Mouse (Mus musculus): ENCODE measurements at regions not wholly inside any gene's neighbourhood (a gene's known extent, or its start where the extent isn't known, plus 50 kb on each side); places are given as distances from the start of the nearest gene placed in this dataset.

GRCm38 (mm10) chr13:45239153-45239552 lies 150.4 kb upstream of the Mylip start:
- no peak overlapping the region for H3K9ac ChIP-seq (ENCODE audit: low read depth, low read length)
- H3K4me1 ChIP-seq (ENCODE audit: control insufficient read depth, insufficient read depth, low read length): no peaks in the 10 kb centered on the region
- no peak overlapping the region for H3K4me3 ChIP-seq (ENCODE audit: low read depth, low read length)
- H3K4me2 ChIP-seq (ENCODE audit: low read length): no peak overlapping the region
- ATAC-seq: no peak
- WGBS: 58% methylated on average over 9 of the region's 9 CpGs
- H3K27me3 ChIP-seq (ENCODE audit: control insufficient read depth, insufficient read depth, low read depth, low read length): no peaks in the 10 kb centered on the region
- no peaks in the 10 kb centered on the region for H3K36me3 ChIP-seq (ENCODE audit: control insufficient read depth, insufficient read depth, low read length)
- no peaks in the 10 kb centered on the region for H3K9me3 ChIP-seq (replicated peaks; ENCODE audit: control insufficient read depth, low read length, poor library complexity, severe bottlenecking)
- H3K27ac ChIP-seq (ENCODE audit: low read length): no peak overlapping the region

- Histone ChIP-seq H3K36me3 (ENCODE audit: control insufficient read depth, insufficient read depth, low read length) (no peaks in the 10 kb centered on the region), H3K4me1 (ENCODE audit: control insufficient read depth, insufficient read depth, low read length) (no peaks in the 10 kb centered on the region), H3K9ac (ENCODE audit: low read depth, low read length) (no peak overlapping the region), H3K27me3 (ENCODE audit: control insufficient read depth, insufficient read depth, low read depth, low read length) (no peaks in the 10 kb centered on the region), H3K4me3 (ENCODE audit: low read depth, low read length) (no peak overlapping the region), H3K9me3 (replicated peaks; ENCODE audit: control insufficient read depth, low read length, poor library complexity, severe bottlenecking) (no peaks in the 10 kb centered on the region), H3K4me2 (ENCODE audit: low read length) (no peak overlapping the region), H3K27ac (ENCODE audit: low read length) (no peak overlapping the region)
- ATAC-seq: no peak
- WGBS: 76% methylated on average over 13 of the region's 13 CpGs
Measured at GRCm38 (mm10) chr13:45240009-45240653, 149.4 kb upstream of the Mylip start.

- H3K36me3 ChIP-seq (ENCODE audit: control insufficient read depth, insufficient read depth, low read length): no peaks in the 10 kb centered on the region
- no peak overlapping the region for H3K27ac ChIP-seq (ENCODE audit: low read length)
- 36% methylated on average over 3 of the region's 3 CpGs for WGBS
- H3K9ac ChIP-seq (ENCODE audit: low read depth, low read length): no peak overlapping the region
- no peaks in the 10 kb centered on the region for H3K9me3 ChIP-seq (replicated peaks; ENCODE audit: control insufficient read depth, low read length, poor library complexity, severe bottlenecking)
- no peak overlapping the region for H3K4me2 ChIP-seq (ENCODE audit: low read length)
- no peaks in the 10 kb centered on the region for H3K4me1 ChIP-seq (ENCODE audit: control insufficient read depth, insufficient read depth, low read length)
- no peak for ATAC-seq
- no peaks in the 10 kb centered on the region for H3K27me3 ChIP-seq (ENCODE audit: control insufficient read depth, insufficient read depth, low read depth, low read length)
- H3K4me3 ChIP-seq (ENCODE audit: low read depth, low read length): no peak overlapping the region
Measured at GRCm38 (mm10) chr13:45242261-45242660, 147.3 kb upstream of the Mylip start.

- 69% methylated on average over 12 of the region's 12 CpGs for WGBS
- H3K27ac ChIP-seq (ENCODE audit: low read length): no peak overlapping the region
- no peak for ATAC-seq
- no peaks in the 10 kb centered on the region for H3K4me1 ChIP-seq (ENCODE audit: control insufficient read depth, insufficient read depth, low read length)
- H3K4me3 ChIP-seq (ENCODE audit: low read depth, low read length): no peak overlapping the region
- H3K9ac ChIP-seq (ENCODE audit: low read depth, low read length): no peak overlapping the region
- H3K36me3 ChIP-seq (ENCODE audit: control insufficient read depth, insufficient read depth, low read length): no peaks in the 10 kb centered on the region
- no peaks in the 10 kb centered on the region for H3K9me3 ChIP-seq (replicated peaks; ENCODE audit: control insufficient read depth, low read length, poor library complexity, severe bottlenecking)
- no peaks in the 10 kb centered on the region for H3K27me3 ChIP-seq (ENCODE audit: control insufficient read depth, insufficient read depth, low read depth, low read length)
- H3K4me2 ChIP-seq (ENCODE audit: low read length): no peak overlapping the region
Measured at GRCm38 (mm10) chr13:45242750-45243149, 146.8 kb upstream of the Mylip start.

GRCm38 (mm10) chr13:45245651-45246050 lies 143.9 kb upstream of the Mylip start:
- no peak for ATAC-seq
- no peak overlapping the region for H3K4me3 ChIP-seq (ENCODE audit: low read depth, low read length)
- H3K27ac ChIP-seq (ENCODE audit: low read length): no peak overlapping the region
- H3K27me3 ChIP-seq (ENCODE audit: control insufficient read depth, insufficient read depth, low read depth, low read length): no peaks in the 10 kb centered on the region
- H3K9ac ChIP-seq (ENCODE audit: low read depth, low read length): no peak overlapping the region
- H3K4me1 ChIP-seq (ENCODE audit: control insufficient read depth, insufficient read depth, low read length): no peaks in the 10 kb centered on the region
- H3K9me3 ChIP-seq (replicated peaks; ENCODE audit: control insufficient read depth, low read length, poor library complexity, severe bottlenecking): no peaks in the 10 kb centered on the region
- H3K36me3 ChIP-seq (ENCODE audit: control insufficient read depth, insufficient read depth, low read length): no peaks in the 10 kb centered on the region
- H3K4me2 ChIP-seq (ENCODE audit: low read length): no peak overlapping the region
- WGBS: 69% methylated on average over 5 of the region's 5 CpGs

- Histone ChIP-seq H3K4me2 (ENCODE audit: low read length) (no peak overlapping the region), H3K36me3 (ENCODE audit: control insufficient read depth, insufficient read depth, low read length) (no peaks in the 10 kb centered on the region), H3K9me3 (replicated peaks; ENCODE audit: control insufficient read depth, low read length, poor library complexity, severe bottlenecking) (no peaks in the 10 kb centered on the region), H3K9ac (ENCODE audit: low read depth, low read length) (no peak overlapping the region), H3K27ac (ENCODE audit: low read length) (no peak overlapping the region), H3K4me1 (ENCODE audit: control insufficient read depth, insufficient read depth, low read length) (no peaks in the 10 kb centered on the region), H3K4me3 (ENCODE audit: low read depth, low read length) (no peak overlapping the region), H3K27me3 (ENCODE audit: control insufficient read depth, insufficient read depth, low read depth, low read length) (no peaks in the 10 kb centered on the region)
- no peak for ATAC-seq
- WGBS: 77% methylated on average over 2 of the region's 2 CpGs
Measured at GRCm38 (mm10) chr13:45246341-45246740, 143.2 kb upstream of the Mylip start.

GRCm38 (mm10) chr13:45250028-45250427 lies 139.5 kb upstream of the Mylip start:
- no peak overlapping the region for H3K4me3 ChIP-seq (ENCODE audit: low read depth, low read length)
- H3K27me3 ChIP-seq (ENCODE audit: control insufficient read depth, insufficient read depth, low read depth, low read length): no peaks in the 10 kb centered on the region
- no peak overlapping the region; the same call in 1 of the 2 replicates for H3K27ac ChIP-seq (ENCODE audit: low read length)
- 0 out of 2 replicates have a peak, but pooled peaks have one; percentile 36 for ATAC-seq
- 38% methylated on average over 1 of the region's 1 CpGs for WGBS
- H3K4me1 ChIP-seq (ENCODE audit: control insufficient read depth, insufficient read depth, low read length): no peaks in the 10 kb centered on the region
- no peak overlapping the region for H3K9ac ChIP-seq (ENCODE audit: low read depth, low read length)
- H3K36me3 ChIP-seq (ENCODE audit: control insufficient read depth, insufficient read depth, low read length): no peaks in the 10 kb centered on the region
- H3K4me2 ChIP-seq (ENCODE audit: low read length): no peak overlapping the region
- no peaks in the 10 kb centered on the region for H3K9me3 ChIP-seq (replicated peaks; ENCODE audit: control insufficient read depth, low read length, poor library complexity, severe bottlenecking)

GRCm38 (mm10) chr13:45251068-45251467 lies 138.5 kb upstream of the Mylip start:
- Histone ChIP-seq H3K9me3 (replicated peaks; ENCODE audit: control insufficient read depth, low read length, poor library complexity, severe bottlenecking) (no peaks in the 10 kb centered on the region), H3K36me3 (ENCODE audit: control insufficient read depth, insufficient read depth, low read length) (no peaks in the 10 kb centered on the region), H3K4me3 (ENCODE audit: low read depth, low read length) (no peak overlapping the region), H3K4me2 (ENCODE audit: low read length) (no peak overlapping the region), H3K27ac (ENCODE audit: low read length) (no peak overlapping the region), H3K9ac (ENCODE audit: low read depth, low read length) (no peak overlapping the region), H3K27me3 (ENCODE audit: control insufficient read depth, insufficient read depth, low read depth, low read length) (no peaks in the 10 kb centered on the region), H3K4me1 (ENCODE audit: control insufficient read depth, insufficient read depth, low read length) (no peaks in the 10 kb centered on the region)
- 77% methylated on average over 3 of the region's 3 CpGs for WGBS
- ATAC-seq: no peak

- H3K9me3 ChIP-seq (replicated peaks; ENCODE audit: control insufficient read depth, low read length, poor library complexity, severe bottlenecking): no peaks in the 10 kb centered on the region
- no peak overlapping the region for H3K4me2 ChIP-seq (ENCODE audit: low read length)
- no peak overlapping the region for H3K4me3 ChIP-seq (ENCODE audit: low read depth, low read length)
- H3K9ac ChIP-seq (ENCODE audit: low read depth, low read length): no peak overlapping the region
- WGBS: 77% methylated on average over 3 of the region's 3 CpGs
- H3K4me1 ChIP-seq (ENCODE audit: control insufficient read depth, insufficient read depth, low read length): no peaks in the 10 kb centered on the region
- H3K27ac ChIP-seq (ENCODE audit: low read length): no peak overlapping the region
- H3K27me3 ChIP-seq (ENCODE audit: control insufficient read depth, insufficient read depth, low read depth, low read length): no peaks in the 10 kb centered on the region
- ATAC-seq: no peak
- H3K36me3 ChIP-seq (ENCODE audit: control insufficient read depth, insufficient read depth, low read length): no peaks in the 10 kb centered on the region
Measured at GRCm38 (mm10) chr13:45252126-45252525, 137.4 kb upstream of the Mylip start.

Measured in midbrain, embryonic 16.5 days (tissue).